Mouse (Mus musculus): ENCODE data around the gene Itsn2.
"Not testable (repeated sequence)": the region's sequence is repeated elsewhere in the genome, so short reads cannot be mapped to it uniquely, and the experiment has no call there.

Itsn2 gene

DNA sequence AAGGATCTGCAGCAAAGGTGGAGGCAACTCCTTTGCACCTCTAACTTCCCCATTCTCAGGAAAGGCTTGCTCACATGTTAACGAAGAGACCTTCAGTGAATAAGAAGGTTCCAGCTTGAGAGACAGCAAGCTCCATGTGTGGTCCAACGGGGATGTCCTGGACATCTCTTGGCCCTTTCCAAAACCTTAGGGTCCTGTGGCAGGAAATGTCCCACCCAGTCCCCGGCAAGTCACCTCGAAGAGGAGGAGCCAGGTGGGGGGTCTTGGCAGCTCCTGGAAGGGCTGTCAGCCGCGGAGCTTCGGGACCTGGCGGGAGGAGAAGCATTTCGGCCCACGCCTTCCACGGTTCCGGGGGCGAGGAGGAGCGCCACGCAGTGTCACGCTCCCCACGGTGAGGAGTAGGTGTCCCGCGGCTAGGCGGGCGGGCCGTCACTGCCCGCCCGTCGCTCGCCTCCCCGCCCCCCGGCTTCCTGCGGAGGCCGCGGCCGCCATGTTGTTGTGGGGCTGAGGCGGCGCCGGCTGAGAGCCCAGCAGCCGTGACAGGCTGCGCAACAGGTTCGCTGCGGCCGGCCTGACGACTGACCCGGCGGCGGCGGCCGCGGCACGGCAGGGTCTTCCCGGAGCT is at the start of gene Itsn2, which contains the start of gene Gm3625:
Gene Itsn2 (plus strand): TSS at position 98 of the 625 bp plus-strand sequence.
Gene Gm3625 (minus strand): TSS at position 387 of the 625 bp plus-strand sequence.
- peak; percentile 74 for DNase-seq

DNA sequence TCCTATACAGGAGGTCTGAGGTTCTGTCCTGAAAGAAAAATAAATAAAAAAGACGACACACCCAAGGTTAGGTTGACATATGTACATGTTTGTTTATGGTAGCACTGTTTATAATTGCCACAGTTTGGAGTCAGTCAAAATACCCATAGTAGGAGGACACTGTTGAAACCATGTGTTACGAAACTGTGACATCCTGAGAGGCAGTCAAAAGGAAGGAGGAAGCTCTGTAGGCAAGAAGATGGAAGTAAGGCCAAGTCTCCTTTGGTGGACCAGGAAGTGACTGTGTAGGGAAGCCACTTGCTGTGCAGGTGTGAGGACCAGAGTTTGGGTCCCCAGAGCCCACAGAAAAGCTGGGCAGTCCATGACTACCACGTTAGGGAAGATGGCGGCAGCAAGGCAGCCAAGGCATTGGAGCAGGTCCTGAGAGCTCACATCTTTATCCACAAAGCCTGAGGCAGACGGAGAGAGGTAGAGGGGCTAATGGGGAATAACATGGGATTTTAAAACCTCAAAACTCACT is 48.0 kb upstream of the Itsn2 start:
- DNase-seq, result no peak

DNA sequence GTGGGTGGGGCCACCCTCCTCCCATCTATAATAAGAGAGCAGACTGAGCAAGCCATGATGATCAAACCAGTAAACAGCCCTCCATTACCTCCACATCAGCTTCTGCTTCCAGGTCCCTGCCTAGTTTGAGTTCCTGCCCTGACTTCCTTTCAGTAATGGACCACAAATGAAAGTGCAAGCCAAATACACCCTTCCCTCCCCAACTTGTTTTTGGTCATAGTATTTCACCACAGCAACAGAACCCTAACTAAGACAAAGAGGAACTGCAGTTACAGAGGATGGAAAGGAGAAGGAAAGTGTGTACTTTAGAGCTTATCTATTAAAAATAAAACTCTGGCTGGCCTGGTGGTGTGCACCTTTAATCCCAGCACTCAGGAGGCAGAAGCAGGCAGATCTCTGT is 47.0 kb upstream of the Itsn2 start:
- DNase-seq, result no peak

DNA sequence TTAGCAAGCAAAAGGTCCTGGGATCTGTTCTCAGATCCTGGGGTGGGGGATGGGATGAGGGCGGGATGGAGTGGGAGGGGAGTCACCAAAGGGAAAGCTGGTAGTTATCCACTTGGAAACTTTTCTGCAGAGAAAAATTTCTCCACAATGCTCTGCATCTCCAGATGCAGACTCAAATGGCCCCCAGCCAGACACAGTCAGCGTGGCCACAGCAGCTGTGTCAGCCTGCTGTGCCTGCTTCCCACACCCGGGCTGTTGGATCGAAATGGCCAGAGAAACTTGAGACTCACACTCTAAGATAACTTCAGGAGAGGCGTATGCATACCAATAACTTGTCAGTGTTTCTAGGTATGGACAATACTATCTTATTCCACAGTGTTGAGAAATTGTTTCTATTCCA is 45.9 kb upstream of the Itsn2 start:
- no peak for DNase-seq

DNA sequence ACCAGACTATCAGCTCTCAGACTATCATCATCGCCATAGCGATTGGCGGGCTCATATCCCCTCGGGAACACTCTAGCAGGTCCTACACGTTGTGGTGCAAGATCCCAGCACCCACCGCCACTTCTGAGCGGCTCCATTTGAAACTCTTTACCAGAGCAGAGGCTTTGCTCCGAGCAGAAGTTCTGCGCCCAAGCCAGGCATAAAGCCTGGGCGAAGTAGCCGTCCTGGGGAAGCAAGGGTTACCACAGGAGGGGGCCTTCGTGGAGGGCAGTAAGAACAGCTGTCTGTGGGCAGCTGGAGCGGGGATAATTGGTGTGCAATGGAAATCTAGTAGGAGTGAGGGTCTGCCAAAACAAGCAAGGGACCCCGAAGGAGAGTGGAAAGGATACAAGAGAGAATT is 44.9 kb upstream of the Itsn2 start:
- DNase-seq, result no peak

DNA sequence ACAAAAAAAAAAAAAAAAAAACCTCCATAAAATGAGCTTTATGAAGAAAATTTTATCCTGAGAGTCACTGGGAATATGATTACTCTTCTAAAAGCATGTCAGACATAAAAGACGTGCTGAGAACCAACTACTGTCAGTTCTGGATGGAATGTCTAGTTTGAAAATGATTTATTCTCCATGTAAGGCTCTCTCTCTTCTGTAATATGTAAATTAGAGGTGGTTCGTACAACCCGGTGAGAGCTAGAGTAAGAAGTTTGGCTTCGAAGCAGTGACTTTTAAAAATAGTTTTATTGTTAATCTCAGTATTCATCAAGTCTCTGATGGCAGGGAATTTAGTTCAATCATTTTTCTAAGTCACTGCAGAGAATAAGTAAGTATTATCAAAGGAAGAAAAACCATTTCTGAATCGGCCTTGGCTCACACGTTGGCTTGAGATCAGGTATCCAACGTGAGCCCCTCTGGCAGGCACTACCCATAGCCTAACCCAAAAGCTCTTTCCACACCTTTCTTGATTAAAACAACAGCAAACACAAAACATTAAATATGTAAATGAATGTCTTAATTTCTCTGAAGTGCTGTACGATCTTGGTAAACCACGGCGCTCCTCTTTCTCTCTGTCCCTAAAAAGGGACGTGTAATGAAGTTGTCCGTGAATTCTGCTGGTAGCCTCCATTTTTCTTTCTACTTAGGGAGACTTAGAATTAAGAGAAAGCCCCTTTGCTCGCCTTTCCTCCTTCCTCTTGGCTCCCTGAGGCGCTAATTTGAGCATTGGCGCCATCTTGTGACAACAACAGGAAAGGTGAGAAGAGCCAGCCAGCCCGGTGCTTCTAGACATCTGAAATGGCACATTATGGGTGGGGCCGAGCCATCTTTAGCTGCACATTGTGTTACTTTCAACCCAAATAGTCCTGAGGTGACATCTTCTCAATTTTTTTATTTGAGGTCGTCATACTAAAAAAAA is 44.1 kb upstream of the Itsn2 start:
- peak; percentile 55 for DNase-seq

DNA sequence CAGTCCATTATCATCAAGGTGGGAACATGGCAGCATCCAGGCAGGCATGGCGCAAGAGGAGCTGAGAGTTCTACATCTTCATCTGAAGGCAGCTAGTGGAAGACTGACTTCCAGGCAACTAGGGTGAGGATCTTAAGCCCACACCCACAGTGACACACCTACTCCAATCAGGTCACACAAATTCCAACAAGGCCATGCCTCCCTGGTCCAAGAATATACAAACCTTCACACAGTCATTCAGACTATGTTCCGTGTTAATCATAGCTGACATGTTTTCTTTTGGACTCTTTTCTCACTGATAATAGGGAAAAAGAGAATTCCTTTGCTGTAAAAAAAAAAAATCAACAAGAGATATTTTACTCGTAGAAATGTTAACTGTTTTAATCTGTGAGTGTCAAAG is 38.7 kb upstream of the Itsn2 start:
- DNase-seq, result not testable (repeated sequence)

DNA sequence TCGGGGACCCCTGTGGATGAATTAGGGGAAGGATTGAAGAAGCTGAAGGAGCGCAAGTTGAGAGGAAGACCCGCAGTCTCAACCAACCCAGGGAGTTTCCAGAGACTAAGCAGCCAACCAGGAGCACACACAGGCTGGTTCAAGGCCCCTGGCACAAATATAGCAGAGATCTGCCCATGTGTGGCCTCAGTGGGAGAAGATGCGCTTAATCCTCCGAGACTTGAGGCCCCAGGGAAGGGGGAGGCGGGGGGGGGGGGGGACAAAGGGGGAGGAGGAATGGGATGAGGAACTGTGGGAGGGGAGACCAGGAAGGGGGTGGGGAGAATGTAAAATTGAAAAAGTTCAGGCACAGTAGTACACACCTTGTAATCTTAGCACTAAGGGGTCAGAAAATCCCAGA is 37.0 kb upstream of the Itsn2 start:
- DNase-seq, result no peak

DNA sequence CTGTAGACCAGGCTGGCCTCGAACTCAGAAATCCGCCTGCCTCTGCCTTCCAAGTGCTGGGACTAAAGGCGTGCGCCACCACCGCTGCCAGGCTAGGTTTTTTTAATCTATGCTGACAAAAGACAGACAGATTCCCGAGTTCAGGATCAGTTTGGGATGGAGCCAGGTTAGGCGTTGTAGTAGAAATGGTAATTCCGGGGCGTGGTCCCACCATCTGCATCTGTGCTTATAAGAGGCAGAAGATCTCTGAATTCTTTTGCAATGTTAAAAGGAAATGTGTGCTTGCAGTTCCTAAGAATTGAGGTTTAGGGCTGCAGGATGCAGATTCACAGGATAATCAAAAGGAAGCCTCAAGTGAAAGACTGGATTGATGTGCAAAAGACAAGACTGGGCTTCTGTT is 35.5 kb upstream of the Itsn2 start:
- DNase-seq, result no peak

DNA sequence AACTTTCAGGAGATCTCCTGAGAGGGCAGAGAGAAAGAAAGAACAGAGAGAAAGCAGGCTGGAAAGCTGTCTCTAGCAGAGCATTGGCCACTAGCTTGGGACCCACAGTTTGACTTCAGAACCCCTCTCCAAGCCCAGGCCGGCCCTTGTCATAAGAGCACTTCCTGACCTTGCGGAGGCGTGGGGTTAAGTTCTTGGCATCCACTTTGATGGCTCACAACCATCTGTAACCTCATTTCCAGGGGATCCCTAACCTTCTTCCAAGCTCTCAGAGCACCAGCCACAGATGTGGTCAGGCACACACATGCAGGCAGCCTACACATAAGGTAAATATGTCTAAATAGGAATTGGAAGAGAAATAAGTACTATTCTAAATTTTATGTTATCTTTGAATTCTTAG is 35.0 kb upstream of the Itsn2 start:
- DNase-seq, result no peak

DNA sequence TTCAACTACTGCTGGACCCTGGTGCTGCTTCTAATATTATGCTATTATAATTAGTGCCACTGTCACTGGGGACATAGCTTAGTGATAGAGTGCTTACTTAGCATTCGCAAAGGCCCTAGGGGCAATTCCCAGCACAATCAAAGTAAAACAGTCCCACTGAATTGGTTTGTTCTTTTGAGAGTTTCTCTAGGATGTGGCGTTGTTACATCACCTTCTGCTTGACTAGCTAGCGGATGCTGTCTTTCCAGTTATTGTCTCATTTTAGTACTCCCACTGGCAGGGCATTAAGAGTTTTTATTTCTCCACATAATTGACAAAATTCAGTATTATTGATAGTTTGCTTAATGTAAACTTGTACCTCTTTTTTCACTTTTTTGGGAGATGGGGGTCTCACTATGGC is 34.4 kb upstream of the Itsn2 start:
- no peak for DNase-seq

DNA sequence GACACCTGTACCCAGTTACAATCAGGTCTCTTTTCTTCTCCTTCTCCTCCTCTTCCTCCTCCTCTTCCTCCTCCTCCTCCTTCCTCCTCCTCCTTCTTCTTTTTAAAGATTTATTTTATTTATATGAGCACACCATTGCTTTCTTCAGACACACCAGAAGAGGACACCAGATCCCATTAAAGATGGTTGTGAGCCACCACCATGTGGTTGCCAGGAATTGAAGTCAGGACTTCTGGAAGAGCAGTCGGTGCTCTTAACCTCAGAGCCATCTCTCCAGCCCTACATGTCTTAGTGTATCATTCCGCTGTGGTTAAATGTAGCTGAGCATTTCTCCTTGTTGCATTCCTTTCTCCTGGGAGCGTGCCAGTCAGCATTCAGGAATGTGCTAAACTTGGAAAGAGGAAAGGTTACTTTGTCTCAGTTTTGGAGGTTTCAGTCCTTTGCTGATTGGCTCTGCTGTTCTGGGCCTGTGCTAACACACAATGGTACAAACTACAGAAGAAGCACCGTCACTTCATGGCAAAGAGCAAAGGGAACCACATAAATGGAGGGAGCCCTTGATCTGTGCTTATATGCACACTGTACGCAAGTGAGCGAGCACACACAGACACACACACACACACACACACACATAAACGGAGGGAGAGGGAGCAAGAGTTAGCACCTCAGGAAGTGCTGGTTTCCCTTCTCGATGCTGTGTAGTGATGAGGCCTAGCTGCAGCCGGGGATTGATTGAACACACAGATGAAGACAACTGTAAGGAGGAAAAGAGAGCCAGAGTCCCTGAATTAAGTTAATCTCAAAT is 33.8 kb upstream of the Itsn2 start:
- DNase-seq, result no peak

DNA sequence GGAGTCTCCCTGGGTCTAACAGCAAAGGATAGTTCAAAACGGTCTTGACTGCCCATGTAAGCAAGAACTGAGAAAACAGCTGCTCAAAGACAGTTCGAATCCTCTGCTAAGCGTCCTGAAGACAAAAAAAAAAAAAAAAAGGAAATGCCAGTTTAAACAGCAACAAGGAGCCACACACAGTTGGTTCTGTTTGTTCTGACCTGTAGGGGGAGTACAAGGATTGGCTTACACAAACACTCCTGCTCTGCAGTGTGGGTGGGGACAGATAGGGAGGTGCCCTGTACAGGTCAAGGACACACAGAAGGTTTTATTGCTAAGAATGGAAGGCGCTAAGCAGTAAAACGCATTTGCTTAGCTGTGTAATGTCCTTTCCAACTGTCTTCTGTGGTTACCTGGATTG is 20.6 kb upstream of the Itsn2 start:
- DNase-seq, result peak; percentile 28

DNA sequence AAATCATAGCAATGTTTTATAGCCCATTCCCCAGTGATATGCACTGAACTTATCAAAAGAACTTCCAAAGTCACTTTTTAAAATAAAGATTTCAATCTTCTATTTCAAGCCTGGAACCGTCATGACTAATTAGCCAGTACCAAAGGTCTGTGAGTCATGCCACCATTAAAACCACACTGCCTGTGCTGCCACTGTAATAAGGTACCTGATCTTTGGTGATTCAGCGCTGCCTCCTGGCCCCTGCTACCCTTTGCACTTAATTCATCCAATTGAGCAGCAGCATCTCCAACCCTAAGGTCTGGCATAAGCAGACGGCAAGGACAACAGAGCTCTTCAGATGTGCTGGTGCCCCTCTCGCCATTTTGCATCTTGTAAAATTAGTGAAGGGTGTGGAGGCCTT is 18.4 kb upstream of the Itsn2 start:
- no peak for DNase-seq

DNA sequence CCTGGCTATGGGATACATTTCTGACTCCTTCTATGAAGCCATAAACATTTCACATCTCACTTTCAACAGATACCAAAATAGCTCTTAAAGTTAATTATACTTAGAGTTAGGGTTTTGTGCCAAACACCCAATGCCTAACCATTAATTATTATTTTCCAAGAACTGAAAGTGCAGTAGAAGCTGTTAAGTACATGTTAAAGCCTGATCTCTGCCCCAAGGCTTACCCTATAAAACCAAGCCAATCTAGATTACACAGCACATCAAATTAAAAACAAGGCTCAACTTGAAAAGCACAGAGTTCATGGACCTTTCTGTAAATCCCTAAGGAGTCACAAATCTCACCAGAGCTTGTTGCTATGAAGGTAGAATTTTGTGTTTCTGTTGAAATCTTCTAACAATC is 10.1 kb upstream of the Itsn2 start:
- DNase-seq, result no peak

DNA sequence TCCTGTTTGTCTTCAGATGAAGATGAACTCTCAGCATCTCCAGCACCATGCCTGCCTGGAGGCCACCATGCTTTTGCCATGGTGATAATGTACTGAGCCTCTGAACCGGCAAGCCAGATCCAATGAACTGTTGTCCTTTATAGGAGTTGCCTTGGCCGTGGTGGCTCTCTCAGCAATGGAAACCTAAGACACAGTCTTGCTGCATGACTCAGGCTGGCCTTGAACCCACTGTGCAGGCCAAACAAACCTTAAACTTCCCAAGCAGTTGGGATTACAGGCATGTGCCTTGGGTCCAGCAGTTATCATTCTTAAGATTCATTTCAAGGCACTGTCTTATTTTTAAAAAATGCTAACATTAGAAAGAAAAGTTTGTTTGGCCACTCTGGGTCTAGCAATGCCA is 4.6 kb upstream of the Itsn2 start:
- no peak for DNase-seq

DNA sequence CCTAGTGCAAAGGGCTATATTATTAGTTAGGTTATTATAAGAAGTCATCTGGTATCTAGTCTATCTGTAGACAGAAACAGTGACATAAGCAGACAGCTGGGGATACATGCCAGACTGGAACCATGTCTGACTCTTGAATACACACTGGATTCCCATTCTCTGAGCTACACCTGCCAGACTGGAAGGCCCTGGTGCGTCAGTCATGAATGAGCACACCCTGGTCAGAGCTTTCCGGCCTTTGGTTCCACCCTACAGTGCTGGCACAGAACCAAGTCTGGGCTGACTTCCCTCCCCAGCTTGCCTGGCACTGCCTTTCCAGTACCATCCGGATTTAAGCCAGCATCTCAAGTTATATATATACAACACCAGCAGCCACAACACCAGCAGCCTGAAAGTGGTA is 3.8 kb upstream of the Itsn2 start:
- DNase-seq, result peak; percentile 62

DNA sequence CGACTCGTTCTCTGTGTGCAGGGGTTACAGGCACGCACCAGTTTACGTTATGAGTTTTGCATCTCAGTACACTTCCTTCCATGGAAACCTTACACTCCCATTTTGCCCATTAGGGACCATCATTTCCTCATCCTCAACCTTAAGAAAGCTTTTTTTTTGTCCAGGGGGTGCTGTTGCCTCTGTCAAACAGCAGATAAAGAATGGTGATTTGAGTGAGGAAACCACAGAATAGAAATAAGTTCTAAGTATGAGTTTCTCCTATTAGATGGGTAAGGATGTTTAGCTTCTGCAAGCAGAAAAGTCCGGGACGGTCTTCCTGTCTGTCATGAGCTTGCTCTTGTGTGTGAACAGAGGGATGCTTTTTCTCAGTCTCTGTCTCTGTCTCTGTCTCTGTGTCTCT is 413 bp upstream of the Itsn2 start:
- no peak for DNase-seq

DNA sequence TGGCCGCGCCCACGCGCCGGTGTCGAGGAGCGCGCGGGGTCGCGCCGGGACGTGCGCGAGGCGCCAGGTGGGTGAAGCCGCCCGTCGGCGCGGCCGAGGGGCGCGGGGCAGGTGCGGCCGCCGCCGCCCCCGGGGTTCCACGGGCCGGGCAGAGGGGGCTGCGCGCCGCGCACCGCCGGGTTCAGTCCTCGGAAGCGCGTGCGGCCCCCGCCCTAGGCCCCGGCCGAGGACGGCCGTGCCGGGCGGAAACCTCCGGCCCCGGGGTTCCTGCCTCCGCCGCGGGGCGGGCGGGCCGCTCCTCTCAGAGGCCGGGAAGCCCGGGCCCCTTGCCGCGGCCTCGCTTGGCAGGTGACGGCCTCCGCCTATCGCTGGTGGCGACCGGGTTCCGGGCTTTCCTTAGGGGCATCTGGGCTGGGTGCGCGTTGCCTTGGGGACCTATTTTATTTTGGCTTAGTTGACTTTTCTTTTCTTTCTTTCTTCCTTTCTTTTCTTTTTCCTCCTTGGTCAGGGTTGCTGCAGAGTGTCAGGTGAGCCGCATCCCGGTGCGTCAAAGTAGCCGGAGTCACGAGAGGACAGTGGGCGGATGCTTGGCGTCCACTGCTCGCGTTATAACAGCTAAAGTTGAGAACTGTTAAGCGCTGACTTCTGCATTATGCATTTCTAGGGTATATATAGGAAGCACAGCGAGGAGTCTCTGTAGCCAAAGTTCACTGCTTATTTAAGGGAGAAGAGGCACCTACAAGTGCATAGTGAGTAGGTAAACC is 910 bp downstream of the Itsn2 start:
- peak; percentile 47 for DNase-seq

DNA sequence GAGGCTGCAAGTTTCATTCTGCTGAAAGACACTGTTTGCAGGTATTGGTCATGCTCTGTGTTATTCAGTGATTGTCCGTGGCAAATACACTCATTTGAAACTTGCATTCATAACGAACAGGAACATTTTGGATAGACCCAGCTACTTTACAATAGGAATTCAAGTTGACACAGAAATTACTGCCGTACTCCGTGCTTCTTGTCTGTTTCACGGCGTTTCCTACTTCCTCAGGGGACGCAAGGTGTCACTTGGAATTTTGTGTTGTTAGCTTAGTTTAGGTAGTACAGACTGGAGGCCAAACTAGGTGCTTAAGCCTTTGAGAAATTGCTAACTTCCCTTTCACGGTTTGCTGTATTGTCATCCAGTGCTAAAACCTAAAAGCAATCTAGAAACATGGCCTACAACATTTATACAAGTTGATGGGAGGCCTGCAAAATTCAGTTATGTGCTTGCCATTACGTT is 1.5 kb downstream of the Itsn2 start:
- no peak for DNase-seq

DNA sequence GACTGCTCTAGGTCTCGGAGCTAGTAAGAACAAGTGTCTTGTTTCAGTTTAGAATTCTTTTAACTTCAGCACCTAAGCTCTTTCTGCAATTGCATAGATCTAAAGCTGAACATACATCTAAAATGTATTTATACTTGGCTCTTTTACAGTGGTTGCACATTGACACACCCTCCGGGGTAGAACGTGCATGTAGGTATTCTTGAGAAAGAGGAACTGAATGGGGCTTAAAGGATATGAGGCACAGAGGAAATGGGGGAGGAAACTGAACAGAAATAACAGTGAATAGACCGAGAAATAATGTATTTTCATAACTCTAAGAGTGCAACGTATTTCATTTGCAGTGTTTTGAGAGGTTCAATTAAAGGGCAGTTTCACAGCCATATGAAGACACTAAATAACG is 2.6 kb downstream of the Itsn2 start:
- DNase-seq, result no peak

DNA sequence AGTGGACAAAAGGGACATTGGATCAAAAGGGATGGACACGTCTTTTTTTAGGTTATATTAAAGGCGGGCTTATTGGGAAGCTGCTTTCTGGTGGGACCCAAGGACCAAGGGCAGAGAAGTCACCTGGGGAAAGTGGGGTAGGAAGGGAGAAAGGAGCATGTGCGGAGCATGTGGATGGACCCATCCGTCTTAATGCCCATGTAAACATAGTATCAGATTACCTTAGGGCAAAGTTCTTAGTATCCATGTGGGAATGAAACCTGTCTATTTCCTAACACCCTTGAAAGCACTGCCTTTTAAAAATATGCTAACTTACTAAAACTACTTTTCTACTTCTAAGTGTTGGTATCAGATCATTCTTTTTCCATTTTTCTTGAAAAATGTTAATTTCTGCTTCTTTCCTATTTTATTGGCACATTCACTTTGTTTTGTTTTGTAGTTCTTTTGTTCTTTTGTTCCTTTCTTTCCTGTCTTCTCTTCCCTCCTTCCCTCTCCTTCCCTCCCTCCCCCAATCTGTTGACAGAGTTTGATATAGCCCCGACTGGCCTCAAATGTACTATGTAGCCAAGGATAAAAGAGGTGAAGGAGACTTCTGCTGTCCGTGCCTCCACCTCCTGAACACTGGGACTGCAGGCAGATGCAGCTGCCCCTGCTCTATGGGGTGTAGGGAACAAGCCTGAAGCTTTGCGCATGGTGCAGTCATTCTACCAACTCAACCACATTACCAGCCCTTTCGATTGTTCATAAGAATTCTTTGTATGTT is 6.4 kb downstream of the Itsn2 start:
- no peak for DNase-seq

Data from cerebellum, adult 9-11 months (tissue).